Mouse (Mus musculus) left cerebral cortex, postnatal 36 days (tissue): ENCODE data around the gene Sptlc3. TPM values are rescaled to one million over a fixed set of nuclear protein-coding genes. Genes with fewer than 3 reads are reported as not detected.

Experiments used
- DNase-seq, 2 experiments: peaks; one replicate each; pipeline ENCODE4 v3.0.0; 2021 to 2022; ENCODE audit warnings: low spot score in 2 of 2, mixed read lengths in 1 of 2
- intact Hi-C: fragments of 180-260 bp; cut with DNase I; formaldehyde crosslinking; loops from one replicate; pipeline ENCODE4 v1.15.1; 2025
- total RNA-seq, 2 experiments: library from RNA; stranded (reverse); gene quantifications; 2 replicates each; pipeline ENCODE4 v1.2.3; 2021

Sptlc3 gene
- total RNA-seq, 2 experiments from 2014 or later: not detected

GRCm38 (mm10) chr2:139629653-139630052 is 135.9 kb downstream of the Sptlc3 start:
- intact Hi-C loops: no loop called here
- no peak for DNase-seq

DNA sequence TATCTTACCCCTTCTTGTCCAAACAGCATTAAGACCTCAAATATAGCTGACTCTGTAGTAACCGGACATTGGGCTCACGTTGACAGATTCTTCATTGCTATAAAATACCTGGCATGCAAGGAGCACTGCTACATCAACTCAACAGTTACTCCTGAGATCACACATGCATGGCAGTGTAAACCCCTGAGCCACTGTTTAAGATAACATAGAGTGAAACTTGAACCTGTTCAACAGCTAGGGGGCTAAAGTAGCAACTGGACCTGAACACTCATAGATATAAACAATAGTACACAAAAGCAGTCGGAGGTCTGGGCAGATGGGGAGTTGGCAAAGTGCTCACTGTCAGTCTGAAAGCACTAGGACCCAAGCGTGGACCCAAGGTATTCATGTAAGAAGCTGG is 140.8 kb downstream of the Sptlc3 start:
- DNase-seq: no peak
- intact Hi-C loops: no loop called here

DNA sequence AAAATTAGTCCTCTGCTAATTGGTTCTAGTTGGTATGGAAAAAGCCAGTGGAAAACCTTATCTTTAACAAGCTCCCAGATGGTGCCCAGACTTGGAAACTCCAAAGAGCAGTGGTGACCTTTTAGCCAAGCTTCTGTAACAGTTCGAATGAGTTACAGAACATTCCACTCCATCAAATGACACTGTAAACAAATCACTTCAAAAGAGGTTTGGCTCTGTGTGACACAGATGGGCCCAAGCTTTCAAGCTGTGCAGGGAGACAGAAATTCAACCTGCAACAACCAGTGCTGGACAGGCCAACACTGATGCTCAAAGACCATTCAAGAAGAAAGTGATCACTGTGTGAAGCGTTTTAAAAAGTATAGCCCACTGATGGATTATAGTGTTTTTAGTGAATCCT is 144.1 kb downstream of the Sptlc3 start:
- no peak for DNase-seq
- intact Hi-C loops: no loop called here

GRCm38 (mm10) chr2:139641757-139642385 is 148.2 kb downstream of the Sptlc3 start:
- DNase-seq: no peak
- intact Hi-C loops: no loop called here

DNA sequence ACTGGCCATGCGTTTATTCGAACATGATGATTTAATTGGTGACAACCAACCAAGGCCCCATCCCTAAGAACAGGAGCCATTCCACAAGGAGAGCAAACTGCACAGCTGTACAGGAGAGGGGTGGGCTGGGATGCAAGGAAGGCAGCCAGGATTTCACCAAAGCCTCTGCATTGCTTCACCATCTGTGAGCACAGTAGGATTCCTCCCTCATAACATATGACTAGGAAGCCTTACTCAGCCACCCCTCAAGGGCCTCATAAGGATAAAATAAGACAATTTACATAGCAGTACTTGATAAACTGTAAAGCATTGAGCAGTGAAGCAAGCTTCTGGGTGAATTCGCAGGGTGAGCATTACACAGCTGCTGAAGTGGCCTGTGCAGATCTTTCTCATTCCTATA is 155.8 kb downstream of the Sptlc3 start:
- peak; percentile 15 to 35 for DNase-seq
- intact Hi-C loops: no loop called here

DNA sequence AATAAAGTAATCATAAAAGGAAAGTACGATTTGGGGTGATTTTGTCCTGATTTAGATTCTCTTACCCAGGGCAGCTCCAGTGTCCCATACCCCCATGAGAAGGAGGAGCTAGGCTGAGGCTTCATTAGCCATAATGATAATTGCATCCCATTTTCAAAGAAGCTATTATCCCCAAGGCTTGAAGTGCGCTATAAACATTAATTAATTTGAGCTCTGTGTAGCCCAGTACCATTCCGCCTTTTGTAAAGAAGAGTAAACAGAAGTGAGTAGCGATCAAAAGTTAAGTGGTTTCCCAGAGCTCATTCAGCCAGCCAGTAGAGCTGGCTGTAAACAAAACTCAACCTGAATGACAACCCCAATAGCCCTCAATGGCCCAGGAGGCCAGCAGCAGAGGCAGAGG is 163.0 kb downstream of the Sptlc3 start:
- intact Hi-C loops: no loop called here
- no peak for DNase-seq

DNA sequence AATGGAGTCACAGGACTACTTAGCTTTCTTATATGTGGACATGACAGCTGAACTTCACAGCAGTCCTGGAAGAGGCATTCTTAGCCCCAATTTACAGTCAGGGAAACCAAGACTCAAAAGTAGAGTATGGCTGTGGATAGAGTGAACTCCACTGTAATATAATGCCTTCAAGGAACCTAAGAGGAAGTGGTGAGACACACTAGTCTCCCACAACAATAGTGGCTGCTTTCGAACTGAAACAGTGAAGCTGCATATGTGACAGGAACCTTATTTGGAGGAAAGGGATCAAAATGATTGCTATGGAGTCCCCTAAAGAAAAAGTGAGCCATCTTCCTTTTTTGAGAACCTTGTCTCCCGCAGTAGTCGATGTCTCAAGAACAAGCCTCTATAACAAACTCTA is 178.1 kb downstream of the Sptlc3 start:
- intact Hi-C loops: no loop called here
- no peak for DNase-seq

DNA sequence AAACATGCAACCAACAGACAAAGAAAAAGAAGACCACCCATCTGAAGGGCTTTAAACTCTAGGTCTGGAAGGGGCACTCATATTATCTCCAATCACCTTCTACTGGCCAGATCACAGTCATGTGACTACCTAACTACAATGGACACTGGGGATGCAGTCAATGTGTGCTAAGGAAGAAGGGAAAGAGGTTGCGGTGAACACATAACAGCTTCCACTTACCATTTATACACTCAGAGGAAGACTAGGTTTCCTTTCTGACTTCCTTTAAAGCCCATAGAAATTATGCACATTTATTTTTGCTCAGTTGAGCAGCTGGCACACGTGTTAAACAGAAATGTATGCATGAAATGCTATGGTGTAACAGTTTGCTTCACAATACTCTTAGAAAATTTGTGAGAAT is 178.7 kb downstream of the Sptlc3 start:
- no peak for DNase-seq
- intact Hi-C loops: no loop called here

DNA sequence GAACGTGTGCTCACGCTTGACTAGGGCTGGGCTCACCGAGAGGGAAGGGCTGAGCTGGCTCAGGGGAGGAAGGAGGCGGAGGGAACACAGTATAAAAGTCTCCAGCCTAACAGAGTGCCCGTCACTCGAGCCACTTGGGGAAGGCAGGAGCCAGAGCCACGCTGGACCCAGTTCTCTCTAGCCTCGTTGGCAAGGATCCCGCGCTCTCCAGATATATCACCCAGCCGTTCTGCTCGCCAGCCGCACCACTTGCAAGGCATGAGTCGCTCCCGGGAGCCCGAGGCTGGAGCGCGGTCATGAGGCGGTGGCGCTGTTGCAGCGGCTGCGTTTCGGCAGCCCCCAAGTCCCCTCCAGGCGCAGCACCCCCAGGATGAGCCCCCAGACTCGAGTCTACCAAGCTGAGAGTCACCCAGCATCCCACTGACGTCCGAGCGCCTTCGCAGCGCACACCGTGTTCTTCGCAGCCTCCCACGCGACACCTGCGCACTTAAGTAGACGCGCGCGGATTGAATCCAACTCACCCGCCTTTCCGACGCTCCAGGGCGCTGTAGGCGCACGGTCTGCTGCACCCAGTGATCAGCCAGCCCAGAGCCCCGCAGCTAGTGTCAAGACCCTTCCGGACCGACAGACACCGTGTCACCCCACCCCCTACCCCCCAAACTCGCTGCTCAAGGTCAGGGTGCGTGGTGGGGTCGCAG is 183.5 kb downstream of the Sptlc3 start:
- intact Hi-C loops: loop anchor here (5.0 kb wide), 1 partner anchor 40 kb away; no protein-coding TSS in a partner anchor
- peak; percentile 83 to 89 for DNase-seq

GRCm38 (mm10) chr2:139677809-139678274 is 184.1 kb downstream of the Sptlc3 start, which contains the start of gene Ism1:
TSS of gene Ism1 (plus strand) at chr2:139678178.
- DNase-seq: peak; percentile 39 to 56
- intact Hi-C loops: loop anchor here (5.0 kb wide), 1 partner anchor 39 kb away; no protein-coding TSS in a partner anchor

DNA sequence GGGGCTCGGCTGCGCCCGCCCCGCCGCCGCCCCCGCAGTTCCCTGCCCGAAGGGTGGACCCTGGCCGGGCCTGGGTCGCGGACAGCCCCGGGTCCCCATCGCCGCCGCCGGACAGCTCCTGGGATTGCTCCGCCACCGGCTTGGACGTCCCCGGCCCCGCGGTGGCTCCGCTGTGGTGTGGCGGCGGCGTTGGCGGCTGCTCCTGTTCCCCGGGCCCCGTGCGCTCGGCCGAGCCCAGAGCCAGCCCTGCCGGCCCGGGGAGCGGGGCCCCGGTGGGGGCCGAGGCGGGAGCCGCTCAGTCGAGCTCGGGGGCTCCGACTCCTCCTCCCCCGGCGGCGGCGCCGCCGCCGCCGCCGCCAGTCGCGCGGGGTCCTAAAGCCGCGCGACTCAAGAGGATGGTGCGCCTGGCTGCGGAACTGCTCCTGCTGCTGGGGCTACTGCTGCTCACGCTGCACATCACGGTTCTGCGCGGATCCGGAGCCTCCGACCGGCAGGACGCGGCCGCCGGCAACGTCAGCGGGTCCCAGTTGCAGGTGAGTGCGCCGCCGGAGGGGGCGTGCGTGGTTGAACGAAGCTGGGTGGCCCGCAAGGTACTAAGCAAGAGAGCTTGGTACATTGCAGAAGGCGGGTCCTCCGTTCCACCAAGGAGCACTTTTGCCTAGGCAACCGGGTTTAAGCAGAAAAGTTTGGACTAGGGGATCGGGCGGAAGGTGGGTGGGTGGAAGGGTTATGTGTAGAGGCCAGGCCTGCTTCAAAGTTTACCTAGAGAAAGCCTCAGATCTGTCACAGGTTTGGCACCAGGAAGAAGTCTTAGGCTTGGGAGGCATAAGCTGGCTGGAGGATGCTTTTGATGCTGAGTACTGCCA is 184.8 kb downstream of the Sptlc3 start:
- peak; percentile 64 to 73 for DNase-seq
- intact Hi-C loops: loop anchor here (5.0 kb wide), 1 partner anchor 39 kb away; no protein-coding TSS in a partner anchor

DNA sequence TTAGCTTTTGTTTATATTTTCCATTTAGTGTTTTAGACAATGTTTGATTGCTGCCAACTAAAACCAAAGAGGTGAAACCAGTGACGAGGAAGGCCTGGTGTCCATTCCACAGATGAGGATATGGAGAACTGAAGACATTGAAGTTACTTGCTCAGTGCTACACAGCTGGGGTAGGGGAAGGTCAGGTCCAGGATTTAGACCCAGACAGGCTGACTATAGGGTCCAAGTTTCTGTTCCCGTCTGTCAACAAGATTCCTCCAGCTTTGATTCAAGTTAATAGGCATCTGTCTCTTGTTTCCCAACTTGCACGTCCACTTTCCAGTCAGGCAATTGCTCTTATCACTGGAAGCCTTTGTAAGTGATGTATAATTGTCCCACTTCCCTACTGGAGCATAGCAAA is 188.8 kb downstream of the Sptlc3 start:
- DNase-seq: no peak
- intact Hi-C loops: no loop called here

Other genes with a start within 250 kb of the Sptlc3 start
- gene Ism1, start 184.3 kb downstream of the Sptlc3 start, total RNA-seq: 1 to 10 TPM; 6.9 to 8.4 TPM